Mouse (Mus musculus) neural tube, embryonic 15.5 days (tissue): ENCODE data around the gene Olfr13. TPM values are rescaled to one million over a fixed set of nuclear protein-coding genes. Genes with fewer than 3 reads are reported as not detected.
A peak's percentile ranks its signal among the peaks of the same experiment; 100 is the strongest.
"Not testable (repeated sequence)": the region's sequence is repeated elsewhere in the genome, so short reads cannot be mapped to it uniquely, and the experiment has no call there.

Experiments
- ATAC-seq: fragments of 200-750 bp; cut with Nextera tagmentation; 2 replicates; pipeline ENCODE4 v1.8.0; 2017; ENCODE audit warnings: mild to moderate bottlenecking, moderate TSS enrichment, moderate library complexity; ENCODE audit not compliant: low FRiP score
- H3K27ac ChIP-seq: fragments of 300-500 bp; sonication (generic); replicated peaks from 2 replicates; pipeline ENCODE4 v1.5.1; 2015; ENCODE audit warnings: mild to moderate bottlenecking, inconsistent platforms
- H3K27me3 ChIP-seq: fragments of 300-500 bp; sonication (generic); replicated peaks from 2 replicates; pipeline ENCODE4 v1.6.1; 2015; ENCODE audit warnings: inconsistent platforms
- H3K36me3 ChIP-seq: fragments of 300-500 bp; sonication (generic); 2 replicates; pipeline ENCODE4 v1.6.1; 2015; ENCODE audit warnings: inconsistent platforms
- H3K4me1 ChIP-seq: fragments of 300-500 bp; sonication (generic); 2 replicates; pipeline ENCODE4 v1.6.1; 2015; ENCODE audit warnings: inconsistent platforms
- H3K4me2 ChIP-seq: fragments of 300-500 bp; sonication (generic); 2 replicates; pipeline ENCODE4 v1.6.1; 2015; ENCODE audit warnings: inconsistent platforms, mild to moderate bottlenecking, moderate library complexity
- H3K4me3 ChIP-seq: fragments of 300-500 bp; sonication (generic); replicated peaks from 2 replicates; pipeline ENCODE4 v1.5.1; 2015; ENCODE audit warnings: mild to moderate bottlenecking, inconsistent platforms
- H3K9ac ChIP-seq: fragments of 300-500 bp; sonication (generic); replicated peaks from 2 replicates; pipeline ENCODE4 v1.6.1; 2015; ENCODE audit warnings: mild to moderate bottlenecking, inconsistent platforms
- H3K9me3 ChIP-seq: fragments of 300-500 bp; sonication (generic); replicated peaks from 2 replicates; pipeline ENCODE4 v1.6.1; 2016; ENCODE audit warnings: inconsistent platforms
- WGBS: fragments of 180-500 bp; shearing (Covaris S2); methylation state at CpG from one replicate; pipeline ENCODE4 v1.1.7; 2015; ENCODE audit warnings: mixed read lengths; 5-methylcytosine and 5-hydroxymethylcytosine counted together
- polyA plus RNA-seq: library from polyadenylated mRNA; unstranded; fragments of >200 nt; fragmentation: Nextera tagmentation; extraction: Ambion mirVana; gene quantifications from 2 replicates; pipeline ENCODE4 v1.2.1, GENCODE M21; 2015

The Olfr13 gene
- not detected in 2 replicates for polyA plus RNA-seq

- ATAC-seq, result no peak
- 74% methylated on average over 4 of the region's 4 CpGs for WGBS
- H3K4me1 ChIP-seq, result no peaks in the 10 kb centered on the region
These were observed at the start of gene Olfr13 for GRCm38 (mm10) chr6:43171840-43172239. Gene Olfr13 (plus strand): TSS chr6:43172140.

DNA sequence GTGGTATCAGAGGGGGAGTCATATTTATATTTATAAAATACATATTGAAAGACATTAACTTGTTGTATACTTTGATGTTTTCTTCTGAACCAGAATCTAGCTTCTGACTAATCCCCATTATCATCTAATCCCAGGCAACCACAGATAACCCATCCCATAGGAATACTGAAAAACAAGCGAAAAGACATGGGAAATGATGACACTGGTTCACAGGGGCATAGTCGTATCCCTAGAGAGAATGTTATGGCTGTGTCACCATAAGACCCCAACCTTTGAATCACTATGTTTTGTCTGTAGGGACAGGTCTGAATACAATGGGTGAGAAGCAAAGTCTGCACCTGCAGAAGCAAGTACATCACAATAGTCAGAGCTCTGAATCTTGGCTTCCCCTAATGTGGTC lies 25.7 kb upstream of the Olfr13 start, which contains the start of gene Olfr237-ps1:
Gene Olfr237-ps1, plus strand, starts transcription at position 301 of the 400 bp plus-strand sequence.
- WGBS, result 89% methylated on average over 2 of the region's 2 CpGs

More at GRCm38 (mm10) chr6:43171840-43172239, at the start of gene Olfr13:
- Histone ChIP-seq H3K27me3 (no peaks in the 10 kb centered on the region), H3K4me3 (no peak within 1 kb of the TSS), H3K4me2 (no peak within 1 kb of the TSS), H3K9ac (no peak within 1 kb of the TSS), H3K27ac (no peak within 1 kb of the TSS), H3K36me3 (no peaks in the 10 kb centered on the region), H3K9me3 (no peaks in the 10 kb centered on the region)

GRCm38 (mm10) chr6:43159502-43159901 lies 12.4 kb upstream of the Olfr13 start:
- ATAC-seq, result no peak
- 48% methylated on average over 1 of the region's 1 CpGs for WGBS
- H3K4me3 ChIP-seq, result no peak overlapping the region
- no peak overlapping the region for H3K4me2 ChIP-seq
- H3K27ac ChIP-seq, result no peak overlapping the region
- H3K9me3 ChIP-seq, result no peaks in the 10 kb centered on the region
- no peaks in the 10 kb centered on the region for H3K36me3 ChIP-seq
- H3K4me1 ChIP-seq, result no peaks in the 10 kb centered on the region
- no peak overlapping the region for H3K9ac ChIP-seq
- H3K27me3 ChIP-seq, result no peaks in the 10 kb centered on the region

More for the DNA sequence above, 25.7 kb upstream of the Olfr13 start, which contains the start of gene Olfr237-ps1:
- H3K9ac ChIP-seq, H3K36me3 ChIP-seq, H3K27me3 ChIP-seq, H3K27ac ChIP-seq, ATAC-seq, H3K4me3 ChIP-seq, H3K9me3 ChIP-seq, H3K4me1 ChIP-seq, H3K4me2 ChIP-seq: not testable (repeated sequence)

DNA sequence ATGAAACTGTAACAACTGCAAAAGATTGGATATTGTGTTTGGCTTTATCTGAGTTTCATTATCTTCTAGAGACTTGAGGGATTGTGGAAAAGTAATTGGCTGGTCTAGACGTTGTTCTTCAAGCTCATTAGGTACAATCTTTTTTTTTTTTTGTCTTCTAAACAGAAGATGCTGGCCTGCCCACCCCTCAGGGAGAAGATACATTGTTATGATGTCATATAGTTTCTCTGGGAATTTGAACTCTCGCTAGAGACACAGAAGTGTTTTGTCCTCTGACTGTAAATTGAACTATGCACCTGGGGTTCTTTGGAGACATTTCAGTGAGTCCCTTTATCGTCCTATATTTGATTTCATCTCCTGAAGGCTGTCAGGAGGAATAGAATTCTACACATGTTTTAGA lies 9.0 kb upstream of the Olfr13 start, which contains the start of gene Olfr437:
Gene Olfr437, plus strand, starts transcription at position 301 of the 400 bp plus-strand sequence.
- Histone ChIP-seq H3K9me3 (no peaks in the 10 kb centered on the region), H3K27ac (no peak within 1 kb of the TSS), H3K4me2 (no peak within 1 kb of the TSS), H3K27me3 (no peaks in the 10 kb centered on the region), H3K4me3 (no peak within 1 kb of the TSS), H3K36me3 (no peaks in the 10 kb centered on the region), H3K9ac (no peak within 1 kb of the TSS), H3K4me1 (no peaks in the 10 kb centered on the region)
- 70% methylated on average over 3 of the region's 3 CpGs for WGBS
- no peak for ATAC-seq

- H3K4me3 ChIP-seq, result no peak overlapping the region
- ATAC-seq, result no peak
- no peak overlapping the region for H3K27ac ChIP-seq
- no peaks in the 10 kb centered on the region for H3K36me3 ChIP-seq
- H3K9me3 ChIP-seq, result no peaks in the 10 kb centered on the region
- H3K4me2 ChIP-seq, result no peak overlapping the region
- no peak overlapping the region for H3K9ac ChIP-seq
- no peaks in the 10 kb centered on the region for H3K27me3 ChIP-seq
- WGBS, result 98% methylated on average over 4 of the region's 4 CpGs
- no peaks in the 10 kb centered on the region for H3K4me1 ChIP-seq
These were observed 4.7 kb upstream of the Olfr13 start for GRCm38 (mm10) chr6:43167246-43167645.

- Histone ChIP-seq H3K27ac (peak overlapping the region; percentile 4; the same call in 1 of the 2 replicates), H3K9me3 (no peaks in the 10 kb centered on the region), H3K4me1 (peaks cover 8% of the 10 kb centered on the region), H3K4me2 (no peak overlapping the region), H3K27me3 (no peaks in the 10 kb centered on the region), H3K36me3 (no peaks in the 10 kb centered on the region), H3K4me3 (no peak overlapping the region), H3K9ac (no peak overlapping the region)
- no peak for ATAC-seq
- WGBS, result 90% methylated on average over 1 of the region's 1 CpGs
These were observed 6.2 kb downstream of the Olfr13 start for GRCm38 (mm10) chr6:43178129-43178528.

DNA sequence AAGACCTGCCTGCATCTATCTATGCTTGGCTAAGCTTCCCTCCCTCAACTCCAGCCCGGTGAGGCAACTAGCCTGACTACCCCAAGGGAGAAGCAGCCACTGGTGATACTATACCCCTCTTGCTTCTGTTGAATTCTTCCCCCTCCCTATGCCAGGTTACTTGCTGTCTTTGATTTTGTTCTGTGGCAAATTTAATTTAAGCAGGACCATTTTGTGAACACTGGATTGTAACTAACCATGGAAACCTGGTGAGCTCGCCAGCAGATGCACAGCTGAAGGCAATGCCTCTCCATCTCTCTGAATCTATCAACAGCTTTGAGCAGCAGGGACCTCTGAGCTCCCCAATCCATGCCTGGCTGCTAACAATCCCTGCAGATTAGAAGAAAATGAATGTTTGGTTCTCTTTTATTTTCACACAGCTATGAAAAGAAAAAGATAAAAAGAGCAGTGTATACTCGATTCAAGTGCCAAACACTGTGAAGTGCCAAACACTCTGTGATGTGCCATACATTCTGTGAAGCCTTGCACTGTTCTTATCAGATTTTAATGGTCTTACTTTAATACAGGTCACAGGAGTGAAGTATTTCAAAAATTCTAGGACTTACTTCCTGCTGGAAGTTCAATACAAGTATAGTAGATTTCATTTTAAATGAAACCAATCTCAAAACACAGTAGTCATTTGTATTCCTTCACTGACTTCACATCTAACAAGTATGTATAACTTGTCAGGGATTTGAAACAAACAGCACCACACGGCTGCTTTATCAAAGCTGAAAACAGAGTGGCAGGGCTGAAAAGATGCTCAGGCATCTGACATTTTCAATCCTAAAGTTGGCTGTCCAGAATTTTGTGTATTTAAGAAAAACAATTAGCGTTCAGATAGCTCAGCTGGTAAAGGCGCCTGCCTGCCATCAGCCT lies 6.9 kb downstream of the Olfr13 start:
- no peaks in the 10 kb centered on the region for H3K27me3 ChIP-seq
- 57% methylated on average over 6 of the region's 6 CpGs for WGBS

DNA sequence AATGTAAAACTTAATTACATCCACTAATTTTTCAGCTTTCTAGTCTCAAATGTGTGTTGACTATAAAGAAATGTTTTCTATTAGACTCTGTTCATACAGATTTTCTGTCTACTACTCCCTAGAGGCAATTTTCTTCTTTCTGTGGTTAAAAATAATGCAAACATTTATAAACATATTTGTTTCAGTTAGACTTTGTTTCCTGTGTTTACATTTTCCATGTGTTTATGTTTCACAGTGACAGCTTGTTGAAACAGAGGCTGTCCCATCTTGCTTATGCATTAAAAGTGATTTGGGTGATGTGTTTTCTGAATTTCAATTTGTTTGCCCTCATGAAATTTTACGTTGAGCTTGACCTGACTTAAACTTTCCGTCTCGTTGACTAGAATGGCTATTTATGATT lies 19.0 kb downstream of the Olfr13 start:
- Histone ChIP-seq H3K27me3 (no peaks in the 10 kb centered on the region), H3K9me3 (no peaks in the 10 kb centered on the region), H3K4me3 (no peak overlapping the region), H3K27ac (no peak overlapping the region), H3K36me3 (no peaks in the 10 kb centered on the region), H3K9ac (no peak overlapping the region), H3K4me2 (no peak overlapping the region), H3K4me1 (no peaks in the 10 kb centered on the region)
- ATAC-seq, result no peak
- 79% methylated on average over 3 of the region's 3 CpGs for WGBS

More for the DNA sequence above, 6.9 kb downstream of the Olfr13 start:
- Histone ChIP-seq H3K4me2 (no peak overlapping the region), H3K27ac (0 out of 2 replicates have a peak overlapping the region, but pooled peaks have one; percentile 4), H3K4me3 (no peak overlapping the region), H3K4me1 (peaks cover 8% of the 10 kb centered on the region), H3K36me3 (no peaks in the 10 kb centered on the region), H3K9ac (no peak overlapping the region), H3K9me3 (no peaks in the 10 kb centered on the region)
- peak; percentile 77 for ATAC-seq

- Histone ChIP-seq H3K36me3 (no peaks in the 10 kb centered on the region), H3K27ac (no peak within 1 kb of the TSS)
- ATAC-seq, result no peak
These were observed 24.8 kb downstream of the Olfr13 start, which contains the start of gene Olfr435 for GRCm38 (mm10) chr6:43196781-43197180. Gene Olfr435 (plus strand): TSS chr6:43197146.

DNA sequence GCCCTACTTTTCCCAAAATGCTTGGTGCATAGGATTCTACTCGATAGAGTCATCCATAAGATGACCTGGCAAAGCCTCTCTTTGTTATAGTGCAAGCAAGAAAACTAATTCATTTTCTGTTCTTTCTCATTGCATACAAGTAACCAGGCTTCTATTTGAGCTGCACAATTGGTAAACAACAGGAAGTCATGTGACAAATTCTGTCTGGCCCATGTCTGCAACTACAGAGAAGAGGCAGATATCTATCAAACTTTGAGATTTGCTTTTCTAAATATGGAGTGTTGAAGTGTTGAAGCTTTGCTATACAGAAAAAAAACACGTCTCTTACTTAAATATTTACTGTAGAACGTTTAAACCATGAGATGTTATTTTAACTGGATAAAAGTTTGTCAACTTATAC lies 26.2 kb downstream of the Olfr13 start:
- no peak for ATAC-seq
- no peak overlapping the region for H3K27ac ChIP-seq
- no peaks in the 10 kb centered on the region for H3K36me3 ChIP-seq
- H3K27me3 ChIP-seq, result no peaks in the 10 kb centered on the region
- H3K4me3 ChIP-seq, result no peak overlapping the region
- H3K9ac ChIP-seq, result no peak overlapping the region
- H3K9me3 ChIP-seq, result no peaks in the 10 kb centered on the region
- H3K4me2 ChIP-seq, result no peak overlapping the region
- WGBS, result 82% methylated on average over 3 of the region's 3 CpGs
- no peaks in the 10 kb centered on the region for H3K4me1 ChIP-seq

More at GRCm38 (mm10) chr6:43196781-43197180, 24.8 kb downstream of the Olfr13 start, which contains the start of gene Olfr435:
- no peaks in the 10 kb centered on the region for H3K27me3 ChIP-seq
- H3K4me1 ChIP-seq, result no peaks in the 10 kb centered on the region
- no peak within 1 kb of the TSS for H3K4me3 ChIP-seq
- no peak within 1 kb of the TSS for H3K9ac ChIP-seq
- no peaks in the 10 kb centered on the region for H3K9me3 ChIP-seq
- H3K4me2 ChIP-seq, result no peak within 1 kb of the TSS

- Histone ChIP-seq H3K9me3 (no peaks in the 10 kb centered on the region), H3K4me3 (no peak overlapping the region), H3K27me3 (no peaks in the 10 kb centered on the region), H3K4me1 (no peaks in the 10 kb centered on the region), H3K27ac (no peak overlapping the region), H3K4me2 (no peak overlapping the region), H3K9ac (no peak overlapping the region), H3K36me3 (no peaks in the 10 kb centered on the region)
- no peak for ATAC-seq
These were observed 30.8 kb downstream of the Olfr13 start for GRCm38 (mm10) chr6:43202786-43203185.

DNA sequence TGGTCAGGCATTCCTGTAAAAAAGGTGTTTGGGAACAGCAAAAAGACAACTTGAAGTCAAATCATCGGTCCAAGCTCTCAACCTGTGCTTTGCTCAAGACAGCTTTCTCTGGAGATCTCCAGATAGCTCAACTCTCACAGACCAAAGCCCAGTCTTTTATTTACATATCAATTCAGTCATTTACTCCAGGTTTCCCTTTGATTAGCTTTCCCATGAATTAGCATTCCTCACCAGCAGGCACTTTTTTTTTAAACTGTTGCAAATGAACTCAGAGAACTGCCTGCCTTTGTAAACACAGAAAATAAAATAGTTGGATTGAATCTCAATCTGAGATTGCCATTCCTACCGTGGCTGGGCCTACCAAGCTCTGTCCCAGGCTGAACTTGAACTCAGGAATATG lies 33.4 kb downstream of the Olfr13 start:
- ATAC-seq, result no peak
- 21% methylated on average over 2 of the region's 2 CpGs for WGBS

More for the DNA sequence above, 33.4 kb downstream of the Olfr13 start:
- H3K27me3 ChIP-seq, result no peaks in the 10 kb centered on the region
- H3K4me3 ChIP-seq, result no peak overlapping the region
- no peaks in the 10 kb centered on the region for H3K36me3 ChIP-seq
- no peak overlapping the region for H3K27ac ChIP-seq
- H3K4me1 ChIP-seq, result no peaks in the 10 kb centered on the region
- no peak overlapping the region for H3K9ac ChIP-seq
- no peaks in the 10 kb centered on the region for H3K9me3 ChIP-seq
- no peak overlapping the region for H3K4me2 ChIP-seq
